Mouse (Mus musculus) hindbrain, embryonic 13.5 days (tissue): Measurements from ENCODE around the gene Pxt1. TPM values are rescaled to one million over a fixed set of nuclear protein-coding genes. Genes with fewer than 3 reads are reported as not detected.
"Not testable (repeated sequence)": the region's sequence is repeated elsewhere in the genome, so short reads cannot be mapped to it uniquely, and the experiment has no call there.

Experiments
- ATAC-seq: fragments of 200-750 bp; cut with Nextera tagmentation; 2 replicates; pipeline ENCODE4 v1.8.0; 2017; ENCODE audit warnings: moderate TSS enrichment; ENCODE audit not compliant: low FRiP score
- H3K27ac ChIP-seq: fragments of 300-500 bp; sonication (generic); 2 replicates; pipeline ENCODE4 v1.5.1; 2015; ENCODE audit warnings: inconsistent platforms, mild to moderate bottlenecking, moderate library complexity
- H3K27me3 ChIP-seq: fragments of 300-500 bp; sonication (generic); 2 replicates; pipeline ENCODE4 v1.6.1; 2015; ENCODE audit warnings: mild to moderate bottlenecking, inconsistent platforms
- H3K36me3 ChIP-seq: fragments of 300-500 bp; sonication (generic); 2 replicates; pipeline ENCODE4 v1.6.1; 2015; ENCODE audit warnings: mild to moderate bottlenecking, inconsistent platforms
- H3K4me1 ChIP-seq: fragments of 300-500 bp; sonication (generic); replicated peaks from 2 replicates; pipeline ENCODE4 v1.6.1; 2015; ENCODE audit warnings: inconsistent platforms
- H3K4me2 ChIP-seq: fragments of 300-500 bp; sonication (generic); 2 replicates; pipeline ENCODE4 v1.6.1; 2015; ENCODE audit warnings: inconsistent platforms, mild to moderate bottlenecking, moderate library complexity
- H3K4me3 ChIP-seq: fragments of 300-500 bp; sonication (generic); 2 replicates; pipeline ENCODE4 v1.5.1; 2015; ENCODE audit warnings: mild to moderate bottlenecking, inconsistent platforms
- H3K9ac ChIP-seq: fragments of 300-500 bp; sonication (generic); 2 replicates; pipeline ENCODE4 v1.6.1; 2015; ENCODE audit warnings: mild to moderate bottlenecking, inconsistent platforms
- H3K9me3 ChIP-seq: fragments of 300-500 bp; sonication (generic); 2 replicates; pipeline ENCODE4 v1.6.1; 2016; ENCODE audit warnings: inconsistent platforms
- WGBS: fragments of 180-500 bp; shearing (Covaris S2); methylation state at CpG from one replicate; pipeline ENCODE4 v1.1.7; 2015; 5-methylcytosine and 5-hydroxymethylcytosine counted together
- polyA plus RNA-seq: library from polyadenylated mRNA; unstranded; fragments of >200 nt; fragmentation: Nextera tagmentation; extraction: Ambion mirVana; gene quantifications from 2 replicates; pipeline ENCODE4 v1.2.1, GENCODE M21; 2015

The Pxt1 gene
- polyA plus RNA-seq = 0.19 TPM in 1 of 2 replicates, not detected in the other

DNA sequence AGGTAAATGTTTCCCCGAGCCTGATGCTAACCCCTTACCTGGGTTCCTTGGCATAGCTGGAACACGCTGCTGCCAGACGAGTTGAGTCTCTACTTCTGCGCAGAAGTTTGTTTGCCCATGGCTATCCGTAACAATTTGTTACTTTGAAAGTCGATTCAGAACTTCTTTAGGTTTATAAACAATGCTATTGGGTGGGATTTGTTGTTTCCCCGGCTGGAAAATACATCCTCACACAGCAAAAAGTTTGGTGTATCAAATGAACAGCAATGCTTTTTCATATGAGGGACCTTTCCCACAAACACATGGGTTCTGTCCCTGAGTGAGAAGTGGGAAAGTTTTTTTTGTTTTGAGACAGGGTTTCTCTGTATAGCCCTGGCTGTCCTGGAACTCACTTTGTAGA, at the start of gene Pxt1:
Gene Pxt1, minus strand, starts transcription at position 101 of the 400 bp plus-strand sequence.
- Histone ChIP-seq H3K36me3 (no peaks in the 10 kb centered on the region), H3K9me3 (no peaks in the 10 kb centered on the region), H3K4me2 (no peak within 1 kb of the TSS), H3K9ac (no peak within 1 kb of the TSS), H3K4me1 (no peaks in the 10 kb centered on the region), H3K4me3 (no peak within 1 kb of the TSS), H3K27ac (no peak within 1 kb of the TSS), H3K27me3 (no peaks in the 10 kb centered on the region)
- ATAC-seq = no peak
- WGBS = 93% methylated on average over 7 of the region's 7 CpGs

DNA sequence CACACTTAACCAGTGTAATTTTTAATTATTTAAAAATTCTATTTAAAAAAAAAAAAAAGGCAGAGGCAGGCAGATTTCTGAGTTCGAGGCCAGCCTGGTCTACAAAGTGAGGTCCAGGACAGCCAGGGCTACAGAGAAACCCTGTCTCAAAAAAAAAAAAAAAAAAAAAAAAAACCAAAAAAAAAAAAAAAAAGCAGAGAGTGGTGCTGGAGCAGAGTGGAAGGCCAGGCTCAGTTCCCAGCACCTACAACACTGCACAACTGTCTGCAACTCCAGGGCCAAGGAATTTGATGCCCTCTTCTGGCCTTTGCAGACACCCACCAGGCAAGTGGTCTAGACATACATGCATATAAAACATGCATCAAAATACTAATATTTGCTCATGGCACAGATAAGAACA, 49.4 kb upstream of the Pxt1 start:
- not testable (repeated sequence) for H3K4me1 ChIP-seq, H3K9me3 ChIP-seq, H3K27ac ChIP-seq, H3K4me2 ChIP-seq, H3K9ac ChIP-seq, H3K27me3 ChIP-seq, ATAC-seq, H3K4me3 ChIP-seq
- WGBS = 100% methylated on average over 1 of the region's 1 CpGs
- H3K36me3 ChIP-seq = peaks cover 71% of the 10 kb centered on the region

DNA sequence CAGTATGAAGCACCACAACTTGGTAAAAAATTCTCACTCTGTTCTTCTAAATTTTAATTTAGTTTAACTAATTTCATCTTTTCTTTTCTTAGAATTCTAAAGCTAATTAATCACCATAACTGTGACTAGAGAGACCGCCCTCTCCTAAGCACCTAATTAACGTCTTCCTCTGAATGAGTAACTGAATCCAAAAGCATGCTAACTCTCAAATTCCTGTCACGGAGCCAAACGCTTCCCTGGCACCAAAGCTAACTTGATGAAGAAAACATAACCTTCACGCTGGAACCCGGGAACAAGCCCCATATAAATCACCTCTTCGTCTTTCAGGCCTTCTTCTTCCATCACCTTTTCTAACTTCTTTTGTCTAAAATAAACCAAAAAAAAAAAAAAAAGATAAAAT, 48.5 kb upstream of the Pxt1 start:
- Histone ChIP-seq H3K4me3 (no peak overlapping the region), H3K4me2 (no peak overlapping the region), H3K36me3 (peaks cover 72% of the 10 kb centered on the region), H3K9me3 (no peaks in the 10 kb centered on the region), H3K4me1 (0 out of 2 replicates have a peak, but pooled peaks cover 5% of the 10 kb centered on the region), H3K9ac (no peak overlapping the region), H3K27me3 (no peaks in the 10 kb centered on the region), H3K27ac (no peak overlapping the region)
- ATAC-seq = no peak
- WGBS = 65% methylated on average over 7 of the region's 7 CpGs

DNA sequence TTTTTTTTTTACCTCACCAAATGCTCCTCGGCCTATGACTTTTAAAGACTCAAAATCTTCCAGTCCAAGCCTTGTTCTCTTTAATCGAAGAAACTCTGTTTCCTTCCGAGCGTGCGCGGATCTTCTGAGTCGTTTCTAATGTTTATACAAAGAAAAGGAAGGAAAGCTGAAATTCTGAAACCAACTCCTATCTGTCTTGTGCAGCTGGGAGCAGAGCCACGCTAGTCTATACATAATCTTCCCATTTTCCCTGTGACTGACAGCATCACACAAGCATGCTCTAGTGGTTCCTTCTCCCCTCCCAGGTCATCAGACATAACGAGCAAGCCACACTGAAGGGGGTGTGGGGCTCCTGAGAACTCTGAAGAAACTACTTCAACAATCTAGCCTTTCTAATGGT, 47.6 kb upstream of the Pxt1 start:
- H3K36me3 ChIP-seq = peaks cover 72% of the 10 kb centered on the region
- WGBS = 89% methylated on average over 9 of the region's 9 CpGs
- 0 out of 2 replicates have a peak, but pooled peaks cover 5% of the 10 kb centered on the region for H3K4me1 ChIP-seq
- H3K9me3 ChIP-seq = no peaks in the 10 kb centered on the region
- H3K4me2 ChIP-seq = no peak overlapping the region
- H3K27me3 ChIP-seq = no peaks in the 10 kb centered on the region
- no peak overlapping the region for H3K4me3 ChIP-seq
- H3K27ac ChIP-seq = no peak overlapping the region
- no peak for ATAC-seq
- no peak overlapping the region for H3K9ac ChIP-seq

DNA sequence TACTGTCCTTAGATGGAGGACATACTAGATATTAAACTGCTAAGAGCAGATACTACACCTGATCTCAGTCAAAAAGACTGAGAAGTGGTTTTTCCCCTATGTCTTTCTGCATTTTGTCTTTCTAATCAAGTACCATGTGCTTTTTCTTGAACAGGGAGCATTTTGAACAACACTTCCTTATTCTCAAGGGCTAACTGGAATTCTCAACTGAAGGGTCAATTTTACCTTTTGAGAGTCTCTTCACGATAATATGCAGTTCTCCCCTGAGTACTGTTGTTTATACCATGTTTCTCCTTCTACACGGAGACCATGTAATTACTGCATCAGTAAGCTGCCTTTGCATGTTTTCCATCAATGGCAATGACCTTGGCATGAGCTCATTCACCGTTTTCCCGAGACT, 46.4 kb upstream of the Pxt1 start:
- Histone ChIP-seq H3K4me2 (no peak overlapping the region), H3K4me3 (no peak overlapping the region), H3K27ac (no peak overlapping the region), H3K9me3 (no peaks in the 10 kb centered on the region), H3K27me3 (no peaks in the 10 kb centered on the region), H3K4me1 (0 out of 2 replicates have a peak, but pooled peaks cover 5% of the 10 kb centered on the region), H3K9ac (no peak overlapping the region), H3K36me3 (peaks cover 80% of the 10 kb centered on the region)
- 83% methylated on average over 4 of the region's 4 CpGs for WGBS
- ATAC-seq = no peak

DNA sequence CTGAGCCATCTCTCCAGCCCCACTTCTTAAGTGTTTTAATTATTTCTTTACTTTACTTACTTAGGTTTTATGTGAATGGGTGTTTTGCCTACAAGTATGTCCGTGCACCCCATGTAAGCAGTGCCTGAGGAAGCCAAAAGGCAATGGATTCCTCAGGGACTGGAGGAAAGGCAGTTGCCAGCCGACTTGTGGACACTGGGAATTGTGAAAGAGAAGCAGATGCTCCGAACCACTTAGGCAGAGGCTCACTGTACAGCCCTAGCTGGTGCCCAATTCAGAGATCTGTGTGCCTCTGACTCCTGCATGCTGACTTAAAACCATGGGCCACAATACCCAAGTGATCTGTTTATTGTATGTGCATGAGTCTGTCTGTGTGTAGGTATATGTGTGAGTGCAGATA, 45.4 kb upstream of the Pxt1 start:
- Histone ChIP-seq H3K9ac (no peak overlapping the region), H3K4me1 (0 out of 2 replicates have a peak, but pooled peaks cover 5% of the 10 kb centered on the region), H3K27me3 (no peaks in the 10 kb centered on the region), H3K27ac (no peak overlapping the region), H3K9me3 (no peaks in the 10 kb centered on the region), H3K36me3 (peaks cover 80% of the 10 kb centered on the region), H3K4me2 (no peak overlapping the region), H3K4me3 (no peak overlapping the region)
- WGBS = 89% methylated on average over 3 of the region's 3 CpGs
- no peak for ATAC-seq

DNA sequence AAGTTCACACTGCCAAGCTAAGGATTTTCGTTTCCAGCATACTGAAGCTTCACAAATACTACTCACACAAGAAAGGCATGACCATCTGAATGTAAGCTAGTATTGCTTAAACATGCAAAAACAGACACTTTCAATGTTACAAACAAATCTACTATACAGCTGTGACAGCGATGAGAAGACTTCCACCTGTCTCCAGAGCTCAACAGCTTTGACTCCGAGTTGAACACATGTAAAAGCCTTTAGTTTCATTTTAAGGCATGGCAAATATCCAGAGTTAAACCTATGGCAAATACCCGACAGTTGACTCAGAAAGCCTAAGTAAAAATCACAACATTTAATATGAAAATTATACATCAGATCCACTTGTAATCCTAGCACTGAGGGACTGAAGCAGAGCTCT, 44.7 kb upstream of the Pxt1 start:
- Histone ChIP-seq H3K36me3 (peaks cover 84% of the 10 kb centered on the region), H3K4me2 (no peak overlapping the region), H3K4me1 (0 out of 2 replicates have a peak, but pooled peaks cover 5% of the 10 kb centered on the region), H3K9me3 (no peaks in the 10 kb centered on the region), H3K27ac (no peak overlapping the region), H3K4me3 (no peak overlapping the region), H3K27me3 (no peaks in the 10 kb centered on the region), H3K9ac (no peak overlapping the region)
- WGBS = 95% methylated on average over 4 of the region's 4 CpGs
- ATAC-seq = no peak

DNA sequence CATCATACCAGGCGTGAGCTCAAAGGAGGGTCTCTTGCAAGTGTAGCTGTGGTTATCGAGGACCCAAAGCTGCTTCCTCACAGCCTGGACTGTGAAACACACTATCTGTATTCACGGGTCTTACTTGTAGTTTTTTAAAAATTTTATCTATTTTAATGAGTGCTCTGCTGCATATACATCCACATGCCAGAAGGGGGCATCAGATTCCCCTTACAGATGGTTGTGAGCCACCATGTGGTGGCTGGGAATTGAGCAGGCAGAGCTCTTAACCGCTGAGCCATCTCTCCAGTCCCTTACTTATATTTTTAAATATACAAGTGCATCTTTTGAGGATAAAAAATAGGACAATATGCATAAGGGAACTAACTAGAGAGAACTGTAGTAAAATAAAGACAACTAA, 44.1 kb upstream of the Pxt1 start:
- Histone ChIP-seq H3K4me1 (0 out of 2 replicates have a peak, but pooled peaks cover 5% of the 10 kb centered on the region), H3K27me3 (no peaks in the 10 kb centered on the region), H3K4me3 (no peak overlapping the region), H3K4me2 (no peak overlapping the region), H3K9me3 (no peaks in the 10 kb centered on the region), H3K9ac (no peak overlapping the region), H3K27ac (no peak overlapping the region), H3K36me3 (peaks cover 90% of the 10 kb centered on the region)
- WGBS = 71% methylated on average over 4 of the region's 4 CpGs
- ATAC-seq = no peak

DNA sequence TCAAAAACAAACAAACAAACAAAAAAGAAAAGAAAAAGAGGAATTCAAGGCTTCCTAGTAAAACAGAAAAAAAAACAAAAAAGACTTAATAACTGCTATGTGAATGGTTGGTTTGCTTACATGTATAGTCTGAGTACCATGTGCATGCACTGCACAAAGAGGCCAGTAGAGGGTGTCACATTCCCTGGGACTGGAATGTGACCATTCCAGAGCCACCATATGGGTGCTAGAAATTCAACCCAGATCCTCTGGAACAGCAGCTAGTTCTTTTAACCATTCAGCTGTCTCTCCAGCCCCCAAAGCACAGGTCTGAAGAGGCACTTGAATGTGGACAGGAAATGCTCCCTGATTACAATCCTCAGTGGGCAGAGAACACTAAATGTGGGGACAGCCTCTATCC, 43.2 kb upstream of the Pxt1 start:
- H3K4me2 ChIP-seq = no peak overlapping the region
- no peak overlapping the region for H3K9ac ChIP-seq
- no peak for ATAC-seq
- H3K9me3 ChIP-seq = no peaks in the 10 kb centered on the region
- H3K36me3 ChIP-seq = peaks cover 96% of the 10 kb centered on the region
- no peak overlapping the region for H3K27ac ChIP-seq
- H3K4me1 ChIP-seq = 0 out of 2 replicates have a peak, but pooled peaks cover 4% of the 10 kb centered on the region
- no peaks in the 10 kb centered on the region for H3K27me3 ChIP-seq
- no peak overlapping the region for H3K4me3 ChIP-seq

DNA sequence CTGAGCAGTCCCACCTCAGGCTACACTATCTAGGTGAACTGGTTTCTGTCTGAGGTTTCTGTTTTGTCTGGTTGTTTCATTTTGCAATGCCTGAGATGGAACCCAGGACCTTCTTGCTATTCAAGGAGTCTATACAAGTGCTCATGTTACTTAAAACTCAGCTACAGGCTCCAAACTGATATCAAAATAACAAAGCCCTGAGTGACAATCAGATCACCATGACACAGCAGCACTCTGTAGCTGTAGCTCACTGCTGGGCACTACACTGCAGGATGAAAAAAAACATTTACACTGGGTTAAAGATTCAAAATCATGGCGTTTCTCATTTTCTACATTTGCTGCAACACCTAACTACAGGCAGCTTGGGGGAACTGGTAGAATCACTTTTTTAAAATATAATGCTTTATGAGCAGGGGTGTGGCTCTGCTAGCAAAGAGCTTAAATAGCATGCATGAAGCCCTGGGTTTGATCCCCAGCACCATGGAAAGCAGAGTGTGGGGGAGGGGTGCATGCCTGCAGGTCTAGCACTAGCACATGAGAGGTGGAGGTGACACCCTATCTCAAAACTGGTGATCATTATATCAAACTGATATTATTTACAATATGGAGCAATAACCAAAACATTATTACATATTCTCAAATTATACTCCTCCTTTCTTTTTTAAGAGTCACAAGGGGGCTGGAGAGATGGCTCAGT, 41.2 kb upstream of the Pxt1 start:
- Histone ChIP-seq H3K36me3 (peaks cover 91% of the 10 kb centered on the region), H3K27ac (no peak overlapping the region), H3K4me1 (no peaks in the 10 kb centered on the region), H3K4me2 (no peak overlapping the region), H3K27me3 (no peaks in the 10 kb centered on the region), H3K4me3 (no peak overlapping the region), H3K9me3 (no peaks in the 10 kb centered on the region), H3K9ac (no peak overlapping the region)
- ATAC-seq = no peak
- 92% methylated on average over 1 of the region's 1 CpGs for WGBS

DNA sequence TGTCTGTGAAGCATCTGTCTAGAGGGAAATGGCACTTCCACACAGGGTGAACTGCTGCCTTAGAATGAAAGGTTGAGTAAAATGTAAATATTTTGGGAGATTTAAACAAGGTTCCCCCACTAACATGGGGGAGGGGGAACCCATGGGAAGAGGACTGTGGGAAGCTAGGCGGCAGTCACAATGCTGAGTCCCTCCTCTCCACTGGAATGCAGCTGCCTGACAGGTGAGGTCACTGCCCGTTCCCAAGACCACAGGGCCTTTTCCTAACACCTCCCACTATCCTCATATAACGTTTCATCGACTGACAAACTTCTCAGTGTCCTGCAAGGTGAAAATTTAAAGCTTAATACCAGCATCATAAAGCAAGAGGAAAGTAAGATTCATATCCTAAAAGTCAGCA, 39.0 kb upstream of the Pxt1 start:
- Histone ChIP-seq H3K27me3 (no peaks in the 10 kb centered on the region), H3K4me3 (no peak overlapping the region), H3K4me2 (no peak overlapping the region), H3K27ac (no peak overlapping the region), H3K9ac (no peak overlapping the region), H3K9me3 (no peaks in the 10 kb centered on the region), H3K36me3 (peaks cover 90% of the 10 kb centered on the region), H3K4me1 (no peaks in the 10 kb centered on the region)
- 55% methylated on average over 4 of the region's 4 CpGs for WGBS
- no peak for ATAC-seq

DNA sequence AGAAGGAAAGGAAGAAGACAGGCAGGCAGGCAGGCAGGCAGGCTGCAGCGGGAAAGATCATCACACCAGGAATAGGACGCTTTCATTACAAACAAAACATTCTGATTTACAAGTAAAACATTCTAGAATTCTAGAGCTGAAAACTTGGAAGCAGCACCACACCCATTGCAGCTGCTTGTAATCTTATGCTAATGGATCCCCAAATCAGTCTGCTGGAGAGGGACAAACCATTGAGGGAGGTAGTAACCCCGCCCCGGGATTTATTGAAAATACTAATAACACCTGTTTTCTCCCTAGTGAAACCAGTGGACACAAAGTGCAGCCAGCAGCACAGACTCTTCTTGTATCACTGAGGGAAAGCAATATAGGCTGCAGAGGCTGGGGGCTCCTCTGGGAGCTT, 37.4 kb upstream of the Pxt1 start:
- WGBS = 93% methylated on average over 4 of the region's 4 CpGs
- Histone ChIP-seq H3K36me3 (peaks cover 89% of the 10 kb centered on the region), H3K27me3 (no peaks in the 10 kb centered on the region), H3K9me3 (no peaks in the 10 kb centered on the region), H3K4me1 (no peaks in the 10 kb centered on the region), H3K4me3 (no peak overlapping the region), H3K4me2 (no peak overlapping the region), H3K27ac (no peak overlapping the region), H3K9ac (no peak overlapping the region)
- no peak for ATAC-seq

DNA sequence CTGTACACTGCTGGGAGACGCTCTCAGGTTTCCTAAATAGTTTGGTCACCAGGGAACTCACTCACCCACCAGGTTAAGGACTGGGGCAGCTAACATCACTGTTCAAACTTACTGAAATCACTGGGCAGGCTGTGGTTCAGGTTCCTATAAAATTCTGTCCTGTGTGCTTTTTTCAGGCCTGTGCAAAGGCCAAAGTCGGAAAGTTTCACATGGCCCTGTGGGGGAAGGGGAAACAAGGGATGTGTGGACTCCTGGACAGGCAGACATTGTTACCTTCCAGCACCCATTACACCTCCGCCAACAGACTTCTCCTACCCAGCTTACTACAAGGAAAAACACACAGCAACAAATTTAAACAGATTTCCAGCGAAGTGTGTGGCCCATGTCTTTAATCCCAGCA, 35.5 kb upstream of the Pxt1 start:
- 96% methylated on average over 4 of the region's 4 CpGs for WGBS
- no peaks in the 10 kb centered on the region for H3K9me3 ChIP-seq
- no peak overlapping the region for H3K9ac ChIP-seq
- no peak for ATAC-seq
- H3K27me3 ChIP-seq = no peaks in the 10 kb centered on the region
- H3K36me3 ChIP-seq = peaks cover 91% of the 10 kb centered on the region
- H3K4me1 ChIP-seq = no peaks in the 10 kb centered on the region
- H3K4me3 ChIP-seq = no peak overlapping the region
- H3K27ac ChIP-seq = no peak overlapping the region
- no peak overlapping the region for H3K4me2 ChIP-seq
